Mouse (Mus musculus): Measurements from ENCODE around the gene Sync.

Sync gene

DNA sequence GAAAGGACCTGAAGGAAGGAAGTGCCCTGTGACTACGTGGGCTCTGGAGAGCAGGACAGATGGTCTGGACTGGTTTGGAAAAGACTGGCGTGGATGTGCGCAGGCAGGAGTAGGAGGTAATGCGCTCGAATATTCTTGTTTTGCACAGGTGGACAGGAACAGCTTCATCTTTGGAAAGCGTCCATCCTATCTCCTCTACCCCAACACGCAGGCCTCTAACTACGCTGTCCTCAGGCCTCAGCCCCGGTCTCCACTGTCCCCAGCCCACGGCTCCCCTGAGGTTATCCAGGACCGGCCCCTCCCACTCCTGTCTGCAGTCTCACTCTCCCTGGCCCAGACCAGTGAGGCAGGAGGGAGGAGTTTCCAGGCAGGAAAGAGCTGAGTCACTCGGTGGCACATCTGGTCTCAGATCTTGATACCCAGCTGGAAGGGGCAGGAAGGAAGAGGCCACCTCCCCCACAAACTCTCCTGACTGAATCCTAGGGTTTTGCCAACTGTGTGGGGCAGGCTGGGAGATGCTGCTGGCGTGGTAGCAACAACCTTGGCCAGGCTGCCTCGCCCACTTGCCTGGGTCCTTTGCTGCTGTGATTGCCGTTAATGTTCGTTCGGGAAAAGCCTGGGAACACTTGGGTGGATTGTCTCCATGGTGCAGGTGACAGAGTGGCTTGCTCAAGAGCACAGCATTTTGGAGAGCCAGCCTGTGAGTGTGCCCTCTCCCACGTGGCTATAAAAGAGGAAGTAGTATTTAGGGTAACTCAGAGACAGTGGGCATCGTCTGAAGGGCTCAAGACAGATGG lies 24.0 kb upstream of the Sync start:
- DNase-seq, result peak; percentile 66 to 77

DNA sequence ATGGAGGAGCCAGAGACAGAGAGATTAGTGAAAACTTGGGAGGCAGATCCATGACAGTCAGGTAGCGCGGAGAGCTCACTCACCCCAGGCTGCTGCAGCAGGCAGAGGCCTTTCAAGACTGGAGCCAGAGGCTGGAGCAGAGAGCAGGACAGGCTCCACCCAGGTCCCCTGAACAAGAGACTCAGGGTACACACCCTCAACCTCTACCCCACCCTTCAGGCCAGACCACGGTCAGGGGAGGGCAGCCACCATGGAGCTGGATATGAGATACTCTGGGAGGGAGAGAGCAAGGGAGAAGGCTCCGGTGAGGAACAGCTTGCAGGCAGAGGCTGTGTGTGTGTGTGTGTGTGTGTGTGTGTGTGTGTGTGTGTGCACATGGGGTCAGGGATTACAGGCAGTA lies 21.2 kb upstream of the Sync start:
- no peak for DNase-seq

DNA sequence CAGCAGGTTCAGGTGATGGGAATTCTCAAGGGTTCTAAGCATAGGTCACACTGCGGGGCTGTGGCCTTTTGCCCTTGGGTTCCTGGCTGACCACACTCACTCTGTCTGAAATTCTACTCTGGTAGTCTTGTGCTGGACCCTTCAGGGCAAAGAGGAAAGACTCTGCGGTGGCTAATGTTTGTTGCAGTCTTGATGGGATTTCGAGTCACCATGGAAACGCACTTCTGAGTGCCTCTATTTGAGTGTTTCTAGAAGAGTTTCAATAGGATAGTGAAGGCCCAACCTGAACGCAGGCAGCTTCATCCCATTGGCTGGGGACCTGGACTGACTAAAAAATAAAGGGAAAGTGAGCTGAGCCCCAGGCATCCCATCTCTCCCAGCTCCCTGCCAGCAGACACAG lies 20.6 kb upstream of the Sync start:
- DNase-seq, result no peak

DNA sequence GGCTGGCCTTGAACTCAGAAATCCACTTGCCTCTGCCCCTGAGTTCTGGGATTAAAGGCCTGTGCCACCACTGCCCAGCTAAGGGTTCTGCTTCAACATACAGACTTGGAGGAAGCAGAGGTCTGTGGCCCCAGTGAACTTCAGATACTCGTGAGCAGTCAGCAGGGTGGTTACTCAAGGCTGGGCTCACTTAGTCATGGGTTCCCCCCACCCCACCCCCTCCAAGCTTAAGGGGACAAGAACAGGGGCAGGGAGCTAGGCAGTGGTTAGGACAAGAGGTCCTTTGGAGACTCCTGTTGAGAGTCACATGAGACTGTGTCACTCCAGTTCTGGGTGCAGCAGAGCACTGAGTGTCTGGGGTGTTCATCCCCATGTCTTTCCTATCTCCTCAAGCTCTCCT lies 18.7 kb upstream of the Sync start:
- DNase-seq, result no peak

DNA sequence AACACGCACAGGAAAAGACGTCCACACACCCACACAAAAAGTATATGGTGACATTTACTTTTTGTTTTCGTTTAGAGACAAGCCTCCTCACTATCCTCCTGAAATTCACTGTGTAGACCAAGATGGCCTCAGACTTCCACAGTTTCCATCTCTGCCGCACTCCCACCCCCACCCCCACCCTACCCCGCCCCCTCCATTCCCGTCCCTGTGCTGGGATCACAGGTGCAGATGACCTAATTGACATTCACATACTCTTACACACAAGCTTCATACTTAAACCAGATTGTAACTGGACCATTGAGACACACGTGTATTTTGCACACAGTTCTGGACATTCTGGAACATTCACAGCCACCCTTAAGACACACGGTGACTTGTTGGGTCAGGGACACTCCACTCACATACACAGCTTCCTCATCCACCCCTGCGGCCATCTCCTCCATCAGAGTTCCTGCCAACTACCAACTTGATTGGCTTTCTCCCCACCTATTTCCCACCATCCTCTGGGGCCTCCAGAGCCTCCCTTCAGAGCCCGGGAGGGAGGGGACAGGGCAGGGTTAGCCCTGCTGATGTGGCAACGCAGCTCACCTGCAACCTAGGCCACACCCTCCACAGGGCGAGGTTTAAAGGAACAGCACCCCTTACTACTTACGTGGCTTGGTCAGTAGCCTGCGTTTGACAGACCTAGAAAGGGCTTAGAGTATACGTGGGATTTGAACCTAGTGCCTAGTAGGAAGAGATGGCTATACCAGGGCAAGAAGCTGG lies 15.2 kb upstream of the Sync start:
- peak; percentile 85 to 90 for DNase-seq

DNA sequence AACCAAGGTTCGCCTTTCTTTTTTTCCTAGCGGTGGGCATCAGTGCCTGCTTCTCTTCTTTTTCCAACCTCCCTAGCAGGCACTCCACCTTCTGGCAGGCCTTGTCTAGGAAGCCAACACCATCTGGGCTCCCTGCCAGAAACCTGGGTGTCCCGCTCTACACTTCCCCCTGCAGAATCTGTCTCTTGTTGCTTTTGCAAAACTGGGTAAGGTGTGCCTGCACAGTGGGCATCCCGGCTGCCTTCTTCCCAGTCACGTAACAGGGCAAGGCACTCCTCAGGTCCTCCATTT lies 14.7 kb upstream of the Sync start:
- DNase-seq, result peak; percentile 80 to 88

DNA sequence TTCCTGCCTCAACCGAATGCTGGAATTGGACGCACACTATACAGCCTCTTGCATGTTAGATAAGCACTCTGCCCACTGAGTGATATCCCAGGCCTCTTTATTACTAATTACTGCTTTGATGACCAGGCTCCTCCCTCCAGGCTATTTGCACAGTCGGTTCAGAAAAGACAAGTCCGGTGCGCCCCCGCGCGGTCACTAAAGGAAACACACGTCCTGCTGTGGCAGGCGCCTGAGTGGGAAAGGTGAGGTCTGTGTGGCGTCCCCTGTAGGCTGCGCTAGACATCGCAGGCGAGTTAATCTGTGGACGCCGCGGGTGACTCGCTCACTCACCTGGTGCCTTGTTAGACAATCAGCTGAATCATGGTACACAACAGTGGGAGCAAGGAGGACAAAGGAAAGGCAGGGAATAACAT lies 11.0 kb upstream of the Sync start:
- DNase-seq, result peak; percentile 97 to 99

DNA sequence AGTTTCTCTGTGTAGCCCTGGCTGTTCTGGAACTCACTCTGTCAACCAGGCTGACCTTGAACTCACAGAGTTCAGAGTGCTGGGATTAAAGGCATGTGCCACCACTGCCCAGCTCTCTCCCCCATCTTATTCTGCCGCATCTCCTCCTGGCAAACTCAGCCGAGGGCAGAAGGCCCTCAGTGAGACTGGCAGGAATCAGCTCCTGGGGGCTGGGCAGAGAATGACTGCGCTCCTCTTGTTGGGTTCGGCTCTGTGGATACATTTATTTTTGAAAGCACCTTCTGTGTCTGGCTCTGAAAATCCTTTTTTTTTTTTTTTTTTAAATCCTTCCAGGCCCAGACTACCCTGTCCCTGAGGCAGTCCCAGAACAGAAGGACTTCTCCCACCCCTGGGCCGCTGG lies 4.6 kb upstream of the Sync start:
- DNase-seq, result no peak

DNA sequence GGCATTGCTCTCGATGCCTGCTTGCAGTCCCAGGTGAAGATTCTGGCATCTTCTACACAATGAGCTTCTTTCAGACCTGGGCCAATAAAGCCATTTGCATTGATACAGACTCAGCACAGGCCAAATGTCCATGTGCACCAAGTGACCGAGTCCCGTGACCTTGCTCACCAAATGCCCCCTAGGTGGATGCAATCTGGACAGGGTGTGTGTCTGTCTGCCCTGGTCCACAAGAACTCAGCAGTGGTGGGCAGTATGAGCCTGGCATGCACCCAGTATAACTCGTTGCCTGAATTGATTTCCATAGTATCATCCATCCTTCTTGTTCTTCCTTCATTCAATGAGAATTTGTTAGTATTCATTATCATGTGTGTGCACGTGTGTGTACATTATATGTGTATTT lies 4.2 kb upstream of the Sync start:
- no peak for DNase-seq

DNA sequence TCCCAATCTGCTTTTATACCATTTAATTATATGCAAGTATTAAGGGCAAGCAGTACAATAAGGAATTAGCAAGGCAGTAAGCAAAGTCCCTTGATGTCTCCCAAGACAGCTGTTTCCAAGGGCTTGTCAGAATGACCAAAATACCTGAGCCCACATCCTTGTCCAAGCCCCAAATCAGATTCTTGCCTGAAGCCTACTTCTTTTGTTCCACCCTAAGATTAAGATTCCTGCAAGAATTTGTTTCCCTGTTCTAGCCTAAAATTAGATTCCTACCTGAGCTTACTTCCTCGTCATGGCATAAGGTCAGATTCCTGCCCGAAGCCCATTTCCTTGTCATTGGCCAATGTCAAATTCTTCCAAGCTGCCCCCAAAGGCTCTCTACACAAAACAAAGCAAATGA lies 2.7 kb upstream of the Sync start:
- DNase-seq, result no peak

DNA sequence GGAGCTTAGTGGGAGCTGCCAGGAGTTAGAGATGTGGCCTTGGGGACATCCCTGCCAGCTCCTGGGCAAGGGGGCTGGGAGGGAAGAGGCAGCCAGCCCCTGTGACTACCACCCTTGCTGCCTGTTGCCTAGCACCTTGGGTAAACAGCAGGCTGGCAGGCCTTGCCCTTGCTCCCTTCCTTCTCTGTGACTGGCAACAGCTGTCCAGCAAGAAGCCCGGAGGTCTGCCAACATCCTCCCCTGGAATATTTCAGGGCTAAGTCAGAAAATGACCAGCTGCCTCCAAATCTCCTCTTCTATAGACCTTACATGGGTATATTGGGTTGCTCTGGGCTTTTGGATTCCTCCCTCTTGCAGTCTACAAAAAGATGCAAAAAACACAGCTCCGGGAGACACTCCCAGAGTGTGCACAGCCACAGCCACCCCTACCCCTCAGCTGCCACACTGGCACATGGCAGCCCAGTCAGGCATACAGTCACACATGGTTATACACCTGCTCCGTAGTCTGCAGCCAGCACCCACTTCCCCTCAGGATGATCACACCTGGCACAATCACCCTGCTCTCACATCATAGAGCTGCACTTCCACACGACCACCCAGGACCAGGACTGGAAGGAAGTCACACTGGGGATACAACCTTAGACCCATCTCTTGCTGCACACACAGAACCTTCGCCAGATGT lies 1.3 kb upstream of the Sync start:
- DNase-seq, result no peak

DNA sequence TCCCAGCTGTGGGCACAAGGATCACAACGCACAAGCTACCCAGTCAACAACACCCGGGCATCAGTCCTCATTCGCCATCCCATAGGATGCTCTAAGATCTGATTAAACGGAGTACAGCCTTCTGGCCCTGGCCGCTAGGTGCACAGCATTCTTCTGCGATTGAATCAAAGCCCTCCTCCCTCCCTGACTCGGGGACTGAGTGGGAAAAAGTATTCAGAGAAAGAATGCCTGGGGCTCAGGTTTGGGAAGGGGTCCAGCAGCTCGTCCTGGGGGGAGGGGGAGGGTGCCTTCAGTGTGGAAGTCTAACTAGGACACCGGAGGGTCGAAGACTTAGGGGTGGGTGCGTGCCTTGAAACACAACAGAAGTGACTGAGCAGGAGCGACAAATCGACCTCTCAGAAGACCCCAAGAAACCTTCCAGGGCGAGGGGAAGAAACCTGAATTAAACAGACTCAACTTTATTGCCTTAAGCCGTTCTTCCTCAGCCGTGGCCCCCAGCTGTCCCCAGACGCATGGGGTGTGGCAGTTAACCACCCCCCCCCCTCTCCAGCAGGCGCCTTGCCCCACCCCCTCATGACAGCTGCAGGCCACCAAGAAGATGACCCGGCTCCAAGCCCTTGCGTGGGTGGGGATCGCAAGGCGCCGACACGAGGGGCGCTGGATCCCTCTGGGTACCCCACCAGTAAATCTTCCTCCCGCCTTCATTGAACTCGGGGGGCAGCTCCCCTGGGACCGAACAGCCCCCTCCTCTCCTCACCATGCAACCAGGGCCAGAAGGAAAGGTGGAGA lies 540 bp upstream of the Sync start:
- DNase-seq, result no peak

DNA sequence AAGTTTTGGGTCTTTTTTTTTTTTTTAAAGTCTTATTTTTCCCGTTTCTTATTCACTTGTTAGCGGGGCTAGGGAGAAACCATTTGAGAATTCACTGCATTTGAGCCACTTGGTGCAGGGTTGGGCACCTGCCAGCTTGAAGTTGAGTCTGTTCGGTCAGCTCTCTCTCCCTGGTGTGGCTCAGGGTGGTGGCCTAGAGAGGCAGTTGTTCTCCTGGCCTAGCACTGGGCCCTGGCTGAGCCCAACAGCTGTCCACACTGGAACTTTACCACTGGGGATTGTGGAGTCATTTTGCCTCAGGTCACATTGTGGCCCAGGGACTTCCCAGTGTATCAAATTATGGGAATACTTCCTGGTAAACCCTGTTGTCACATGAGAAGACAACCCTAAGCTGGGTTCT lies 650 bp downstream of the Sync start:
- peak in 1 of 2 experiments; percentile 43 for DNase-seq

DNA sequence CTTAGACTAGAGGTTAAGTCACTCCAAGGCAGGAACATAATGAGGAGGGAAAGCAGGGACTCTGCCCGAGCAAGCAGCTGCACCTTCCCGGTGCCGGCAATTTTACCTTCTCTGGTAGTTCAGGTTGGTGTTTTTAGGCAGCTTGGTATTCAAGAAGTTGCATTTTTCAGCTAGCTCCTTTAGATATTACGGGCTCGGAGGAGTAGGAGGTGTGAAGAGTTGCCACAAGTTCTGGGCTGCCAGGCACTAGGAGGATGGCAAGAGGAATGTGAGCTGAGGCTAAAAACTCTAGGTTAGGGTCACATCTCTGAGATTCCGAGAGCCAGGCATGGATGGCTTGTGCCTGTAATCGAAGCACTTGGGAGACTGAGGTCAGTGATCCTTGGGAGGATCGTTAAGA lies 2.3 kb downstream of the Sync start:
- no peak for DNase-seq

DNA sequence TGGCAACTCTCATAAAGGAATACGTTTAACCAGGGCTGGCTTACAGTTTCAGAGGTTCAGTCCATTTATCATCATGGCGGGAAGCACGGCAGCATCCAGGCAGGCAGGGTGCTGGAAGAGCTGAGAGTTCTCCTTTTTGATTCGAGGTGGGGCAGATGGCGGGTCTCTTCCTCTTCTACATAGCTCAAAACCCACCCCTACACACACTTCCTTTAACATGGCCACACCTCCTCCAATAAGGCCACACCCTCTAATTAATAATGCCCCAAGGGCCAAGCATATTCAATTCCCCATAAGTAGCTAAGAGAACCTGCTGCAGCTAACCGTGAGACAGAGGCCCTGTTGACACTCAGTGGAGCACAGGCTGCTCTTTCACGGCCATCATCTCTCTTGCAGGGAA lies 5.4 kb downstream of the Sync start:
- no peak for DNase-seq

DNA sequence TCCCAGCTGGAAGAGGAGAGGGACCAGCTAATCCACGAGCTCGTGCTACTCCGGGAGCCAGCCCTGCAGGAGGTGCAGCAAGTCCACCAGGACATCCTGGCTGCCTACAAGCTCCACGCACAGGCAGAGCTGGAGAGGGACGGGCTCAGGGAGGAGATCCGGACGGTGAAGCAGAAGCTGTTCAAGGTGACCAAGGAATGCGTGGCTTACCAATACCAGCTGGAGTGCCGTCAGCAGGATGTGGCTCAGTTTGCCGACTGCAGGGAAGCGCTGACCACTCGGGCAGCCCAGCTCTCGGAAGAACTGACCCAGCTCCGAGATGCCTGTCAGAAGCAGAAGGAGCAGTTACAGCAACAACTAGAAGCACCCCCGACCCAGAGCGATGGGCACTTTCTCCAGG lies 6.3 kb downstream of the Sync start:
- DNase-seq, result no peak

DNA sequence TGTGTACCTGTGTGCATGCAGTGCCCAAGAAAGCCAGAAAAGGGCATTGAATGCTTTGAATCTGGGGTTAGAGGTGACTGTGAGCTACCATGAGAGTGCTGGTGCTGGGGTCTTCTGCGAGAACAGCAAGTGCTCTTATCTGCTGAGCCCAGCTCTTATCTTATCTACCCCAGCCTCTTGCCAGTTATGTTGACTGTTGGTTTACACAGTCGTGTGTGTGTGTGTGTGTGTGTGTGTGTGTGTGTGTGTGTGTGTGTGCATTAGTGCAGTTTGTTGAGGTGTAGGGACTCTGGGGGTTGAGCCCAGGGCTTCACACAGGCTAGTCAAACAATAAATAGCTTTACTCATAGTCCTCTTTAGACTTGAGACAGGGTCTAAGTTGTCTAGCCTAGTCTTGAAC lies 7.8 kb downstream of the Sync start:
- DNase-seq, result no peak

DNA sequence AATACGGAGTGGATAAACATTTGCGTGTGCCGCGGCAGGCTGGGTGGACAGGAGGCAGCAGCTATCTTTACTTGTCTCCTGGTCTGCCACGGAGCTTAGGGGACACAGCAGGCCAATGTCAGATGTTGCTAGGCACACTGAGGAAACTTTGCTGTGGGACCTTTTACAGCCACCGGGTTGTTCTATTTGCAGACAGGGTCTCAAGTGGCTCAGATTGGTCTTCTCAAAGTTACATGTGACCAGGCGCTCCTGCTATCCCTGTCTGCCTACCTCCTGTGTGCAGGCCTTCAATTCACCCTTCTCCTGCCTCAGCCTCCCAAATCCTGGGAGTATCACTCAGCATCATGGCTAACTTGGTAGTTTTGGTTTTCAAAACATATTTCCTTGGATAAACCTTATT lies 8.6 kb downstream of the Sync start:
- no peak for DNase-seq

DNA sequence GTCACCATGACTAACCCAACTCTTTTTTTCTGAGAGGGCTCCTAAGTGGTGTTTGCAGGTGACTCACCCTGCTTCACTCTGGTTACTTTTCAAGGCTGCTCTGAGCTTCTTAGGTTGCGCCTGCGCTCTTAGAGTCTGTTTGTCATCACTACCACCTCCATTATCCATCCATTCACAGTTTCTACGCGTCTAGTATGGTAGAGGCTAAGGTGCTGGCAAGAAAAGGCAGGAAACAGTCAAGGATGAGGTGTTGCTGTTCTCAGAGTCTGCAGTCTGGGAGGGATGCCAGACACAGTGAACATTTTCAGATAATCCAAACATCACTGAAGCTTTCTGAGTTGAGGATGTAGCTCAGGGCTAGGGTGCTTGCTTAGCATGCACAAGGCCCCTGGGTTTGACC lies 10.3 kb downstream of the Sync start:
- no peak for DNase-seq

DNA sequence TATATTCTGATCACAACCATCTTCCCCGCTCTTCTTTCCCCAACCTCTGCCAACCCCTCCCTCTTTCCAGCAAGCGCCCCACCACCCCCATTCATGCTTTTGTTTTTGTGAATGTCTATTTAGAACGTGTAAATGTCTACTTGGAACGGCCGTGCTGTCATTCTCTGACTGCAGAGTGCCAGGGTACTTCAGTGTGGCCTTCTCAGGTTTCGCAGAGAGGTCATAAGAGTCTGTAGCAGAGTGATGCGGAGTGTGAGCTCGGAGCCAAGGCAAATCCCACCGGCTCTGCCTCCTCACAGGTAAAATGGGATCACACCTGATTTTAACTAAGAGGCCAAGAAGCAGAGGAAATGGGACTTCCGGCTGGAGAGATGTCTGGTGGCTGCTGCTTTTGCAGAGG lies 11.7 kb downstream of the Sync start:
- DNase-seq, result no peak

DNA sequence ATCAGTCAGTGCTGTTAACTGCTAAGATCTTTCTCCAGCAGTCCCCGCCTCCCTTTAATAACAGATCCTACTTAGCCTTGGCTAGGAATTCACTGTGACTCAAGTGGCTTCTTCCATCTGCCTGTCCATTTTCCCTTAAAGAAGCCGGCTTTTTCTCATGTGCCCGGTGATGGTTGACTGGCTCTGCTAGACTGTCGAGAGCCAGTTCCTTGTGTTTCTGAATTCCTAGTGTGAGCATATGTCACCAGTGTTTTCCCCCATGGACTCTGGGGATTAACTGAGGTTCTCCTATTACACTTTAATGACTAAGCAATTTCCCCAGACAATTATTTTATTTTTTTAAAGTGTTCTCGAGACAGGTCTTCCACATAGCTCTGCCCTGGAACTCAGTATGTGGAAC lies 16.0 kb downstream of the Sync start:
- DNase-seq, result no peak

DNA sequence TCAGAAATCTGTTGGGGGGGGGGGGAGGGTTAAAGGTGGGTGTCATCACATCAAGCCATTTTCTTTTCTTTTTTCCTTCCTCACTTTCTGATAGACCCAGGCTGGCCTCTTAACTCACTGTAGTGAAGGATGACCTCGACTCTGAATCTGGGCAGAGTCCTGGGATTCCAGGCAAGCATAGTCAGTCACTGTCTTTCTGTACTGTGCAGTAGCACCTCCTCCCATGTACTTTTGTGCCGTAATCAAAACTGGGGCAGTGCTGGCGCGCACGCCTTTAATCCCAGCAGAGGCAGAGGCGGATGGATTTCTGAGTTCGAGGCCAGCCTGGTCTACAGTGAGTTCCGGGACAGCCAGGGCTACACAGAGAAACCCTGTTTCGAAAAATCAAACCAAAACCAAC lies 16.4 kb downstream of the Sync start:
- DNase-seq, result peak in 1 of 2 experiments; percentile 37

DNA sequence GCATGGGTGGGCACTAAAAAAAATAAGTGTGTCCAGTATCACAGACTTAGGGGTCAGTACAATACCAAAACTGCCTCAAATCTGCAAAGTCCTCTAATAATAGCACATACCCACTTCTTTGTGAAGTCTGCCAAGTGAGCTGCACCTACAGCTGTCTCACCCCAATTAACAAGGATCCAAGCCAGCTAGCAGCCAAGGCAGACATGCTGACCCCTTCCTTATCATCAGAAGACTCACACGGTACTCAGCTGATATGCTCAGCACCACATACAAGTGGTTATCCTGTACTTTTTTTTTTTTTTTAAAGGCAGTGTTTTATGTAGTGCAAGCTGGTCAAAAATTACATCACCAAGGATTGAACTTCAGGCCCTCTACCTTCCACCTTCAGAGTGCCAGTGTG lies 16.9 kb downstream of the Sync start:
- no peak for DNase-seq
